Mouse (Mus musculus) kidney, postnatal 0 days (tissue): ENCODE data around the gene Wdr81. TPM values are rescaled to one million over a fixed set of nuclear protein-coding genes. Genes with fewer than 3 reads are reported as not detected.
A peak's percentile ranks its signal among the peaks of the same experiment; 100 is the strongest.

Experiments used
- ATAC-seq: fragments of 200-750 bp; cut with Nextera tagmentation; replicated peaks from 2 replicates; pipeline ENCODE4 v1.8.0; 2017; ENCODE audit warnings: low read depth, moderate number of reproducible peaks, moderate TSS enrichment, moderate library complexity; ENCODE audit not compliant: low FRiP score
- DNase-seq: peaks from one replicate; pipeline ENCODE4 v3.0.0-alpha.2; 2016; ENCODE audit warnings: low spot score
- H3K27ac ChIP-seq: fragments of 300-500 bp; sonication (generic); 2 replicates; pipeline ENCODE4 v1.5.1; 2014; ENCODE audit warnings: mild to moderate bottlenecking
- H3K27me3 ChIP-seq: fragments of 300-500 bp; sonication (generic); 2 replicates; pipeline ENCODE4 v1.6.1; 2014; ENCODE audit warnings: low read length, mixed read lengths; ENCODE audit not compliant: insufficient read depth
- H3K36me3 ChIP-seq: fragments of 300-500 bp; sonication (generic); 2 replicates; pipeline ENCODE4 v1.6.1; 2014; ENCODE audit warnings: low read length, mixed read lengths; ENCODE audit not compliant: insufficient read depth
- H3K4me1 ChIP-seq: fragments of 300-500 bp; sonication (generic); replicated peaks from 2 replicates; pipeline ENCODE4 v1.6.1; 2014; ENCODE audit warnings: antibody characterized with exemption, low read length, mixed read lengths; ENCODE audit not compliant: insufficient read depth
- H3K4me2 ChIP-seq: fragments of 300-500 bp; sonication (generic); 2 replicates; pipeline ENCODE4 v1.6.1; 2014; ENCODE audit warnings: mild to moderate bottlenecking, low read length, moderate library complexity, mixed read lengths
- H3K4me3 ChIP-seq: fragments of 300-500 bp; sonication (generic); replicated peaks from 2 replicates; pipeline ENCODE4 v1.5.1; 2014; ENCODE audit warnings: low read depth, low read length
- H3K9ac ChIP-seq: fragments of 300-500 bp; sonication (generic); 2 replicates; pipeline ENCODE4 v1.6.1; 2014; ENCODE audit warnings: low read depth, low read length
- H3K9me3 ChIP-seq: fragments of 300-500 bp; sonication (generic); replicated peaks from 2 replicates; pipeline ENCODE4 v1.6.1; 2016; ENCODE audit warnings: low read length, inconsistent platforms, mixed read lengths
- CTCF ChIP-seq: IDR thresholded peaks from 2 replicates; pipeline ENCODE4 v1.5.1; 2016; ENCODE audit warnings: antibody characterized with exemption, low read depth, mild to moderate bottlenecking, moderate library complexity
- WGBS: fragments of 180-500 bp; shearing (Covaris S2); extraction: QIAGEN DNeasy Blood & Tissue Kit; methylation state at CpG from one replicate; pipeline ENCODE4 v1.1.7; 2014; 5-methylcytosine and 5-hydroxymethylcytosine counted together
- polyA plus RNA-seq: library from polyadenylated mRNA; unstranded; fragments of >200 nt; fragmentation: Nextera tagmentation; extraction: Ambion mirVana; gene quantifications from 2 replicates; pipeline ENCODE4 v1.2.1, GENCODE M21; 2015

Wdr81 gene
- polyA plus RNA-seq, 1 experiment from 2014 or later, result 4.9 TPM

DNA sequence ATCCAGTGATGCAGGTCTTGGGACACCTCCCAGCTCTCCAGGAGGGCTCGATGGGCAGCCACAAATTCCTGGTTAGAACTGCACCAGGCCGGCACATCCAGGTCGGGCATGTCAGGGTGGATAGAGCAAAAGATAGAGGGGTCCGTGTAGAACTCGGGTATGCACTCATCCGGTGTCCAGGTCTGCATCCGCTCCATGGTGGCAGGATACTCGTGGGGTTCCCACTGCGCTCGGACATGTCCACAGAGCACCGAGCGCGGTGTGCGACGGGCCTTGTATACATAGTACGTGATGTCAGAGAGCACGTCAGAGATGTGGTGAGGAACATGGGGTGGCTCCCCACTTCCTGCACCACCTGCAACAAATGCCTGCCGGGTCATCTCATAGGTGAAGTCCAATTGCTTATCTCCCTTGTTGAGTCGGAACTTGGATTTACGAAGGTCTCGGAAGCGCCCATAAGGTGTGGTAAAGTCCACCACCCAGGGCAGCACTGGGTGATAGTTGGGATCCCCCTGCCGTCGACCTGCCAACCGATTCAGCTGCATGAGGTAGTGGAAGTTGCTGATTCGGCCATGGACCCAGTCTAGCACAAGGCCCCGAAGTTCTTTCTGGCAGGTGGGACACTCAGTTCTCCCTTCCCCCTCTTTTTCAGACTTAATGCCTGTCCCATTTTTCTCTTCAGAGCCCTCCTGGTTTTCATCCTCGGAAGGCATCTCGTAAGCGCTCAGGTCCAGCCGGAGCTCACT is 1.5 kb downstream of the Wdr81 start:
- H3K4me2 ChIP-seq, result 0 out of 2 replicates have a peak overlapping the region, but pooled peaks have one; percentile 100
- 90% methylated on average over 31 of the region's 31 CpGs for WGBS
- H3K27me3 ChIP-seq, result no peaks in the 10 kb centered on the region
- H3K36me3 ChIP-seq, result peaks cover 19% of the 10 kb centered on the region; the same call in 1 of the 2 replicates
- H3K27ac ChIP-seq, result no peak overlapping the region
- DNase-seq (no peak), ATAC-seq (no peak)
- no peak overlapping the region for H3K9ac ChIP-seq
- peaks cover 12% of the 10 kb centered on the region; the same call in 1 of the 2 replicates for H3K4me1 ChIP-seq
- H3K9me3 ChIP-seq, result no peaks in the 10 kb centered on the region
- TF ChIP-seq CTCF, result no peak
- H3K4me3 ChIP-seq, result no peak overlapping the region

- 83% methylated on average over 8 of the region's 8 CpGs for WGBS
- no peaks in the 10 kb centered on the region for H3K27me3 ChIP-seq
- H3K9ac ChIP-seq, result no peak overlapping the region
- no peak for TF ChIP-seq CTCF
- peaks cover 12% of the 10 kb centered on the region; the same call in 1 of the 2 replicates for H3K4me1 ChIP-seq
- no peak overlapping the region for H3K27ac ChIP-seq
- no peak overlapping the region for H3K4me2 ChIP-seq
- DNase-seq, result no peak
- no peaks in the 10 kb centered on the region for H3K9me3 ChIP-seq
- ATAC-seq, result no peak
- peaks cover 24% of the 10 kb centered on the region; the same call in 1 of the 2 replicates for H3K36me3 ChIP-seq
- no peak overlapping the region for H3K4me3 ChIP-seq
Observed at GRCm38 (mm10) chr11:75452081-75452480, 2.4 kb downstream of the Wdr81 start.

DNA sequence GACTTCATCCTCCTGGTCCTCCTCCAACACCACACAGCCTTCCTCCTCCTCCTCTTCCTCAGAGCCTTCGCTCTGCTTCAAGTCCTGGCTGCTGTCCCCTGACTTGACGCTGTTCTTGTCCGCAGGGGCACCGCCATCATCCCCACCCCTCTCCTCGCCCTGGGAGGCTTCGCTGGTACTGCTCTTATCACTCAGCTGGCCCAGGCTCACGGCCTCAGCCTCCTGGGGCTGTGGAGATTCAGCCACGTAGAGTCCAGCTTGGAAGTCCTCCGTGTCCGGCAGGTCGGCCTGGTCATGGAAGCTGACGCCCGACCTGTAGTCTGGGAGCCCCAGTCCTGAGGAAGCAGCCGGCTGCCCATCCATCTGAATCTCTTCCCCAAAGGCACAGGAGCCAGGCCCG is 3.6 kb downstream of the Wdr81 start:
- no peak for ATAC-seq
- Histone ChIP-seq H3K36me3 (peaks cover 27% of the 10 kb centered on the region; the same call in 1 of the 2 replicates), H3K4me3 (no peak overlapping the region), H3K4me1 (peaks cover 12% of the 10 kb centered on the region; the same call in 1 of the 2 replicates), H3K27me3 (no peaks in the 10 kb centered on the region), H3K4me2 (no peak overlapping the region), H3K27ac (no peak overlapping the region), H3K9ac (peak overlapping the region; percentile 31; the same call in 1 of the 2 replicates), H3K9me3 (no peaks in the 10 kb centered on the region)
- TF ChIP-seq CTCF, result no peak
- no peak for DNase-seq
- WGBS, result 81% methylated on average over 15 of the region's 15 CpGs

DNA sequence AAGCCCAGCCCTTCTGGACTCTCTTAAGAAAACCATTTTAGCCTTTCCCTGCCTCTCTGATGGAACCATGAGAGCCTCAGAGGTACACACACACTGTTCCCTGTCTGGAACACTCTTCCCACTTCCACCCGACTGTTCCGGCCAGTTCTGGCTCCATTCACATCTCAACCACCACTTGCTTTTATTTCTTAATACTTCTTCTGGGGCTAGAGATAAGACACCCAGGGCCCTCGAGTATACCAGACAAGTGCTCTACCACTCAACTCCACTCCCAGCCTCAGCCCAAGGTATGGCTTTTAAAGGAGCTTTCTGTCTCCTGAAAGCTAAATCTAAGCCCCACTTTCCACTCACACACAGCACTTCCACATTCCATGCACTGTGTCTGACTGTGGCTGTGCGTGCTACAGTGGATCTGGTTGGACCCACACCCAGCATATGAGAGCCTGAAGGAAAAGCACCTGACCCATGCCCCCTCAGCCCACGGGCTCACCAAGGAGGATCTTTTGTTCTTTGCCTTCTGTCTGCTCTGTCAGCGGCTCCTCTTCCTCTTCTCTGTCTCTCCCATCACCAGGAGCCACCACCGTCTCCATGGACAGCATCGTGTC is 4.1 kb downstream of the Wdr81 start:
- no peak overlapping the region for H3K4me2 ChIP-seq
- no peaks in the 10 kb centered on the region for H3K9me3 ChIP-seq
- TF ChIP-seq CTCF, result no peak
- no peak for ATAC-seq
- peaks cover 27% of the 10 kb centered on the region; the same call in 1 of the 2 replicates for H3K36me3 ChIP-seq
- H3K4me1 ChIP-seq, result peaks cover 12% of the 10 kb centered on the region; the same call in 1 of the 2 replicates
- no peaks in the 10 kb centered on the region for H3K27me3 ChIP-seq
- H3K9ac ChIP-seq, result no peak overlapping the region
- no peak for DNase-seq
- H3K4me3 ChIP-seq, result no peak overlapping the region
- no peak overlapping the region for H3K27ac ChIP-seq
- 79% methylated on average over 8 of the region's 8 CpGs for WGBS

- no peak overlapping the region for H3K4me3 ChIP-seq
- H3K4me2 ChIP-seq, result no peak overlapping the region
- H3K36me3 ChIP-seq, result peaks cover 30% of the 10 kb centered on the region; the same call in 1 of the 2 replicates
- WGBS, result 78% methylated on average over 7 of the region's 7 CpGs
- no peaks in the 10 kb centered on the region for H3K27me3 ChIP-seq
- DNase-seq (no peak), ATAC-seq (no peak)
- no peak for TF ChIP-seq CTCF
- peaks cover 8% of the 10 kb centered on the region; the same call in 1 of the 2 replicates for H3K4me1 ChIP-seq
- H3K27ac ChIP-seq, result no peak overlapping the region
- H3K9me3 ChIP-seq, result no peaks in the 10 kb centered on the region
- no peak overlapping the region for H3K9ac ChIP-seq
Observed at GRCm38 (mm10) chr11:75449695-75450094, 4.8 kb downstream of the Wdr81 start.

GRCm38 (mm10) chr11:75448575-75448974 is 5.9 kb downstream of the Wdr81 start:
- Histone ChIP-seq H3K27me3 (no peaks in the 10 kb centered on the region), H3K4me3 (no peak overlapping the region), H3K27ac (no peak overlapping the region), H3K4me2 (no peak overlapping the region), H3K9me3 (no peaks in the 10 kb centered on the region), H3K9ac (no peak overlapping the region), H3K4me1 (0 out of 2 replicates have a peak, but pooled peaks cover 5% of the 10 kb centered on the region), H3K36me3 (peaks cover 30% of the 10 kb centered on the region; the same call in 1 of the 2 replicates)
- no peak for ATAC-seq
- TF ChIP-seq CTCF, result no peak
- 77% methylated on average over 3 of the region's 3 CpGs for WGBS
- no peak for DNase-seq
